ENCODE assay signal across 30 mouse cellular contexts in the genomic region with DNA sequence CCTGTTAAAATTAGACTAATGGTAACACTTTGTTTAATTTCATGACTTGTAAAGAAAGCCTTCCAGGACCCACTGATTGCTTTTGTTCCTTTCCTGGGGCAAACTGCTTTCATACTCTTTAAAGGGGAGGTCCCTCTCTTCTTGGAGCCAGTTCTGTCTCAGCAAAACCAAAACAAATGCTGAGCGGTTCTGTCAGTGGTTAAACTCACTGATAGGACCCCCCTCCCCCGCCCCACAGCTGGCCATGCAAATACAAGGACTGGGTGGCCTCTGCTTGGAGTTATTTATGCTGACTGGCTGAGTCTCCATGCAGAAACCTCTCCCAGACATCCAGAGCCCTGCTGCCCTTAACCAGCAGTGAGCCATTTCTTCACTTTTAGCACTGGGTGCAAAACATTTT.
DNase-seq lines count a peak whose midpoint lies in the region; ATAC-seq and TF ChIP-seq lines count a peak whose summit lies in the region.
"Had no signal": no experiment of that assay in that cellular context is flagged by ENCODE, and none has a peak within 500 bp of the region (broad histone marks: within the 10 kb centered on the region; RNA-seq: fewer than 3 reads in every experiment).

No protein-coding gene starts in this region.

- DNase-seq in embryo, embryonic 10 days (ENCODE audit: low spot score): peak; percentile 6
- no peak for DNase-seq in embryo, embryonic 11 days
- DNase-seq in kidney, postnatal 0 days (ENCODE audit: low spot score): peak; percentile 27
- no peak for DNase-seq in kidney, postnatal 10 days
- DNase-seq in CH12.LX (ENCODE audit: extremely low read depth): peak; percentile 79
- DNase-seq in embryonic facial prominence, embryonic 11.5 days (ENCODE audit: low spot score): peak; percentile 9
- no peak for DNase-seq in thymus, postnatal 0 days (ENCODE audit: low spot score)
- no peak for DNase-seq in cerebellum, postnatal 4 days (ENCODE audit: low spot score in 2 of 2)
- DNase-seq: adrenal gland, adult 8-10 months; cerebellum, adult 11 months; cerebellum, adult 9-11 months; gastrocnemius, postnatal 14 days; heart, postnatal 36 days; kidney, postnatal 25 days; lung, adult 18-20 months; lung, postnatal 14 days; right cerebral cortex, postnatal 4 days had no signal

- 30% methylated on average over 2 of the region's 2 CpGs for WGBS in kidney, postnatal 0 days
- WGBS in embryonic facial prominence, embryonic 11.5 days: 25% methylated on average over 2 of the region's 2 CpGs

- no peak for TF ChIP-seq RAD21 in CH12.LX (IDR thresholded peaks at IDR 0.05; ENCODE audit: low read depth, low read length)

- dilution Hi-C loops in CH12.LX (cut with MboI; ENCODE audit: extremely low pct_ligation_motif_present, extremely low pct_unique_long_range_greater_than_20kb, low sequenced_read_pairs): no loop called here

- H3K4me3 ChIP-seq in kidney, postnatal 0 days (replicated peaks; ENCODE audit: low read depth, low read length): no peak overlapping the region
- H3K4me3 ChIP-seq in CH12.LX (replicated peaks in 1 of 3; ENCODE audit: low read depth in 2 of 3, low read length in 2 of 3, poor library complexity in 1 of 3): no peak overlapping the region
- no peak overlapping the region for H3K4me3 ChIP-seq in embryonic facial prominence, embryonic 11.5 days (ENCODE audit: low read depth, low read length)
- H3K4me3 ChIP-seq: embryonic facial prominence, embryonic 15.5 days; forebrain, embryonic 13.5 days; hindbrain, embryonic 12.5 days; intestine, embryonic 15.5 days; layer of hippocampus, adult 2 months; limb, embryonic 13.5 days; liver, embryonic 12.5 days; midbrain, embryonic 10.5 days; myocyte; neural tube, embryonic 12.5 days had no signal

- no peak overlapping the region for H3K4me2 ChIP-seq in kidney, postnatal 0 days (ENCODE audit: low read length)
- H3K4me2 ChIP-seq in CH12.LX (ENCODE audit: insufficient read depth, low read depth, poor library complexity, severe bottlenecking): peak overlapping the region; percentile 25; the same call in 1 of the 2 replicates
- H3K4me2 ChIP-seq in embryonic facial prominence, embryonic 11.5 days (ENCODE audit: low read depth, low read length): no peak overlapping the region
- H3K4me2 ChIP-seq: embryonic facial prominence, embryonic 15.5 days; forebrain, embryonic 13.5 days; heart, embryonic 11.5 days; hindbrain, embryonic 12.5 days; intestine, embryonic 15.5 days; limb, embryonic 13.5 days; liver, embryonic 12.5 days; neural tube, embryonic 12.5 days had no signal

- H3K27ac ChIP-seq in kidney, postnatal 0 days: no peak overlapping the region
- H3K27ac ChIP-seq in CH12.LX (ENCODE audit: insufficient read depth, low read depth): no peak overlapping the region
- H3K27ac ChIP-seq in embryonic facial prominence, embryonic 11.5 days (replicated peaks; ENCODE audit: low read depth, low read length): no peak overlapping the region
- H3K27ac ChIP-seq: embryonic facial prominence, embryonic 15.5 days; forebrain, embryonic 13.5 days; hindbrain, embryonic 12.5 days; hindbrain, postnatal 0 days; intestine, embryonic 15.5 days; layer of hippocampus, adult 2 months; limb, embryonic 13.5 days; liver, embryonic 12.5 days; midbrain, embryonic 10.5 days; neural tube, embryonic 12.5 days had no signal

- TF ChIP-seq EP300 in CH12.LX (IDR thresholded peaks at IDR 0.05; ENCODE audit: low read length): peak; percentile 60

- H3K36me3 ChIP-seq in kidney, postnatal 0 days (ENCODE audit: insufficient read depth, low read length): no peaks in the 10 kb centered on the region
- no peaks in the 10 kb centered on the region for H3K36me3 ChIP-seq in CH12.LX (replicated peaks in 1 of 2; ENCODE audit: control insufficient read depth in 1 of 2, insufficient read depth in 1 of 2, low read length in 1 of 2)
- H3K36me3 ChIP-seq in embryonic facial prominence, embryonic 11.5 days (replicated peaks; ENCODE audit: control insufficient read depth, insufficient read depth, low read depth, low read length): no peaks in the 10 kb centered on the region
- H3K36me3 ChIP-seq: embryonic facial prominence, embryonic 15.5 days; G1E; hindbrain, embryonic 12.5 days; intestine, embryonic 15.5 days; limb, embryonic 13.5 days; liver, embryonic 12.5 days; midbrain, embryonic 10.5 days; neural tube, embryonic 12.5 days had no signal

- TF ChIP-seq POLR2A in CH12.LX (IDR thresholded peaks at IDR 0.05; ENCODE audit: low read depth, low read length): no peak

- H3K27me3 ChIP-seq in kidney, postnatal 0 days (ENCODE audit: insufficient read depth, low read length): no peaks in the 10 kb centered on the region
- H3K27me3 ChIP-seq in CH12.LX (replicated peaks): no peaks in the 10 kb centered on the region
- no peaks in the 10 kb centered on the region for H3K27me3 ChIP-seq in embryonic facial prominence, embryonic 11.5 days (ENCODE audit: control insufficient read depth, insufficient read depth, low read length)
- H3K27me3 ChIP-seq: embryonic facial prominence, embryonic 15.5 days; forebrain, embryonic 13.5 days; hindbrain, embryonic 12.5 days; intestine, embryonic 15.5 days; limb, embryonic 13.5 days; liver, embryonic 12.5 days; neural tube, embryonic 12.5 days had no signal

- ATAC-seq in kidney, postnatal 0 days (replicated peaks; ENCODE audit: low FRiP score, low read depth): no peak
- no peak for ATAC-seq in embryonic facial prominence, embryonic 11.5 days (replicated peaks; ENCODE audit: insufficient number of reproducible peaks, low FRiP score, low TSS enrichment, low read depth)
- ATAC-seq: forebrain, embryonic 13.5 days; hindbrain, postnatal 0 days; intestine, embryonic 15.5 days; liver, embryonic 12.5 days had no signal

- H3K79me2 ChIP-seq in CH12.LX (replicated peaks; ENCODE audit: control insufficient read depth, extremely low read depth, insufficient read depth, poor library complexity, severe bottlenecking): no peaks in the 10 kb centered on the region

- in situ Hi-C loops in CH12.LX (cut with MboI; ENCODE audit: low pct_ligation_motif_present, low pct_unique_long_range_greater_than_20kb, low sequenced_read_pairs): no loop called here

- no peak for TF ChIP-seq CTCF in kidney, postnatal 0 days (IDR thresholded peaks at IDR 0.05; ENCODE audit: low read depth)
- no peak for TF ChIP-seq CTCF in CH12.LX (conservative IDR thresholded peaks at IDR 0.05 in 1 of 2, IDR thresholded peaks at IDR 0.05 in 1 of 2; ENCODE audit: low read depth in 2 of 2, low read length in 2 of 2)

- H3K9me3 ChIP-seq in kidney, postnatal 0 days (replicated peaks; ENCODE audit: low read length): no peaks in the 10 kb centered on the region
- H3K9me3 ChIP-seq in CH12.LX (replicated peaks; ENCODE audit: low read length): no peaks in the 10 kb centered on the region
- H3K9me3 ChIP-seq in embryonic facial prominence, embryonic 11.5 days (replicated peaks; ENCODE audit: control insufficient read depth, low read length): no peaks in the 10 kb centered on the region
- H3K9me3 ChIP-seq: embryonic facial prominence, embryonic 15.5 days; forebrain, embryonic 13.5 days; G1E; hindbrain, embryonic 12.5 days; intestine, embryonic 15.5 days; limb, embryonic 13.5 days; liver, embryonic 12.5 days; midbrain, embryonic 10.5 days; neural tube, embryonic 12.5 days had no signal

- no peak overlapping the region for H3K9ac ChIP-seq in kidney, postnatal 0 days (ENCODE audit: low read depth, low read length)
- H3K9ac ChIP-seq in CH12.LX (ENCODE audit: insufficient read depth, low read depth): no peak overlapping the region
- no peak overlapping the region for H3K9ac ChIP-seq in embryonic facial prominence, embryonic 11.5 days (replicated peaks; ENCODE audit: low read length)
- H3K9ac ChIP-seq: embryonic facial prominence, embryonic 15.5 days; forebrain, embryonic 13.5 days; hindbrain, embryonic 12.5 days; intestine, embryonic 15.5 days; limb, embryonic 13.5 days; liver, embryonic 12.5 days; neural tube, embryonic 12.5 days had no signal

- no peaks in the 10 kb centered on the region for H3K4me1 ChIP-seq in kidney, postnatal 0 days (replicated peaks; ENCODE audit: insufficient read depth, low read length)
- H3K4me1 ChIP-seq in CH12.LX (ENCODE audit: control insufficient read depth in 1 of 2, insufficient read depth in 2 of 2): peaks cover 0 to 25% of the 10 kb centered on the region in 2 experiments; a peak in 2 of 4 replicates
- no peaks in the 10 kb centered on the region for H3K4me1 ChIP-seq in embryonic facial prominence, embryonic 11.5 days (ENCODE audit: control insufficient read depth, insufficient read depth, low read length)
- H3K4me1 ChIP-seq: liver, embryonic 12.5 days; neural tube, embryonic 12.5 days had no signal

TF ChIP-seq in CH12.LX, 34 proteins besides CTCF, POLR2A, EP300 and RAD21 (continues in another document):
- TF ChIP-seq HCFC1 (IDR thresholded peaks at IDR 0.05; ENCODE audit: low read depth, low read length) (no peak), MAZ (IDR thresholded peaks at IDR 0.05; ENCODE audit: low read depth, low read length) (peak; percentile 81), TCF12 (IDR thresholded peaks at IDR 0.05; ENCODE audit: low read depth, low read length) (peak; percentile 74), JUN (IDR thresholded peaks at IDR 0.05; ENCODE audit: insufficient read depth, low read depth, low read length) (no peak), RCOR1 (conservative IDR thresholded peaks at IDR 0.05; ENCODE audit: low read depth, low read length) (no peak), MYC (IDR thresholded peaks at IDR 0.05; ENCODE audit: low read depth, low read length) (no peak), TBP (conservative IDR thresholded peaks at IDR 0.05; ENCODE audit: low read depth, low read length) (no peak), E2F4 (IDR thresholded peaks at IDR 0.05; ENCODE audit: insufficient replicate concordance, low read depth, low read length) (no peak), MAFK (IDR thresholded peaks at IDR 0.05; ENCODE audit: insufficient replicate concordance, low read length) (0 out of 2 replicates have a peak, but pooled peaks have one; percentile 43), CHD2 (IDR thresholded peaks at IDR 0.05; ENCODE audit: low read length) (peak; percentile 28; the same call in 1 of the 2 replicates), MEF2A (IDR thresholded peaks at IDR 0.05; ENCODE audit: borderline replicate concordance, low read depth, low read length) (peak; percentile 63; the same call in 1 of the 2 replicates), IRF4 (IDR thresholded peaks at IDR 0.05; ENCODE audit: low read depth, low read length) (peak; percentile 61; the same call in 1 of the 2 replicates), MXI1 (IDR thresholded peaks at IDR 0.05; ENCODE audit: low read depth, low read length) (no peak; the same call in 1 of the 2 replicates), ZKSCAN1 (IDR thresholded peaks at IDR 0.05; ENCODE audit: borderline replicate concordance, low read depth, low read length) (no peak), JUND (conservative IDR thresholded peaks at IDR 0.05; ENCODE audit: low read depth, low read length) (no peak), KAT2A (IDR thresholded peaks at IDR 0.05; ENCODE audit: insufficient replicate concordance, low read length) (no peak), MAX (IDR thresholded peaks at IDR 0.05; ENCODE audit: low read length) (no peak), NRF1 (IDR thresholded peaks at IDR 0.05; ENCODE audit: low read depth, low read length) (no peak), ZC3H11A (IDR thresholded peaks at IDR 0.05; ENCODE audit: low read depth, low read length) (no peak)

Comparison
In these comparisons a context has a peak if more than half of its experiments do, and no peak if none do; other contexts are left out.
1. DNase-seq: peak in embryo, embryonic 10 days (single experiment), kidney, postnatal 0 days (single experiment), CH12.LX (single experiment) and embryonic facial prominence, embryonic 11.5 days (single experiment); none in embryo, embryonic 11 days (single experiment), kidney, postnatal 10 days (single experiment), thymus, postnatal 0 days (single experiment) and cerebellum, postnatal 4 days (0 of 2).